Mouse (Mus musculus) gastrocnemius, postnatal 25 days (tissue): ENCODE measurements at regions not wholly inside any gene's neighbourhood (a gene's known extent, or its start where the extent isn't known, plus 50 kb on each side); places are given as distances from the start of the nearest gene placed in this dataset.
A peak's percentile ranks its signal among the peaks of the same experiment; 100 is the strongest.

Experiments used
- DNase-seq: peaks from one replicate; pipeline ENCODE4 v3.0.0; 2022

DNA sequence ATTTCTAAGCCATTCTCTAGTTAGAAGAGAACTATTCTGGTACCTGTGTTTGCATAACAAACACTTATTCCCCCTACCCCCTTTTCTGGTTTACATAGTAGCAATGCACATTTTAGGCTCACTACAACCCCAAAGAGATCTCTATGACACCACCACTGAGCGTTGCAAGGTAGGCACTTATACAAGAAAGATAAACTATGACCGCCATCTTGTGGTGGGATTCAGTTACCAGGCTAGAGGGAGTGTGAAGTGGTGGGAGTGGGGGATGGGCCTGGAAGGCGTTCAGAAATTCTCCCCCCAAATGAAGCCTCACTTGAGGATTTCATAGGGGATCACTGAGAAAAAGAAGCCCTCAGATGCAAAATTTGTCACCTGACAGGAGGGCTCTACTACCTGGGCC, 64.4 kb upstream of the Fst start:
- DNase-seq, result no peak

DNA sequence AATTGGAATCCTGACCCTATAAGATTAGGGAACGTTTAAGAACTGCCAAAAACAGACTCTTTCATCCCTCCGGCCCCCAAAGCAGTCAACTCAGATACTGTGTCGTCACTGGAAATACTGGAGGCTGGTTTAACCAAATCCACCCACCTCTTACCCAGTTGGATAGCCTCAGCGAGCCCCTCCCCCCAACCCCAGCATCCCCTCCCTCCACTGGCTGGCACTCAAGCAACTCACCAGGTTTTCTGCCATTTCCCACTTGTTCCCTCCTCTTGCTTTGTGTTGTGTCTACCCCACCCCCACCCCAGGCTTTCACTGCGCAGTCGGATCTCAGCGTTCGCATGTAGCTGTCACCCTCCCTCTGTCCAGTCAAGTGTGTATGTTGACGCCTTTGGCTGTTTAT, 68.1 kb upstream of the Fst start:
- DNase-seq, result no peak

DNA sequence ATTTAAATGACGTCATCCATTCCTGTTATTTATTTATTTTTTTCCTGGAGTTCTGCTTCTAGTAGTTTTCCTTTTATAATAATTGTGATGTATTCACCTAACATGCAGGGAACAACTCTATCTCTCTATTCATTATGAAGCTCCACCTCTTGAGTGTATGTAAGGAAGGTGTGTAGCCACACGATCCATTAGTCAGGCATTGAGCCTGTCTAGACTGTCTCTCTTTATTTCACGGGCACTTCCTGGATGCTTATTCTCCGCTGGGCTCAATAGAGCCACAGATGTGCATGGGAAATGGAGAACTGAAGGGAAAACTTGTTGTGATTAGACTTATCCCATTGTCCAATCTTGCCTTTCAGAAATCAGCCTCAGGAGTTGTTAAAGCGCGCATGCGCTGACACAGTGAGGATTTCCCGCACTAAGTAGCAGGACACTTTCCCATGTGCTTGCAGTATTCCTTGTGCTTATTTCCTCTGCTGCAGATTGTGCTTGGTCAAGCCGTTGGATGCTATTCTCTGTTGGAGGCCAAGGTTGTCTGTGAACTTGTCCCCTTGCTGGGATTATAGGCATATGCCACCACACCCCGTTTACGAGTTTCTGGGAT, 71.5 kb upstream of the Fst start:
- no peak for DNase-seq

DNA sequence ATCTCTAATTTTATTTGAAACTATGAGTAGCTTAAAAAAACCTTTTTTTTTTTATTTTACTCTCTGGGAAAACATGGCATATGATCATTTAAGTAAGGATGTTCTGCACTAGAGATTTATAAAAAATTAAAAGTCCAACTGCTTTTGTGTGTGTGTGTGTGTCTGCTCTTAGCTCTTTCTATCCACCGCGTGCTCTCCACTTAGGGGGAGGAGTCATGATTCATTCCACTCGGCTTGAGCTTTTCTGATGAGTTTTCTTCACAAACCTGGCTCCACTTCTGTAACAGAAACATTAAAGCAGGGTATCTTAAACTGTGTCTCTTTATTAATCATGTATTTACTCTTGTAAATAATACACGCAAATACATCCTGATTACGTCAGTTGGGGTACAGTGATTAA, 73.0 kb upstream of the Fst start:
- no peak for DNase-seq

DNA sequence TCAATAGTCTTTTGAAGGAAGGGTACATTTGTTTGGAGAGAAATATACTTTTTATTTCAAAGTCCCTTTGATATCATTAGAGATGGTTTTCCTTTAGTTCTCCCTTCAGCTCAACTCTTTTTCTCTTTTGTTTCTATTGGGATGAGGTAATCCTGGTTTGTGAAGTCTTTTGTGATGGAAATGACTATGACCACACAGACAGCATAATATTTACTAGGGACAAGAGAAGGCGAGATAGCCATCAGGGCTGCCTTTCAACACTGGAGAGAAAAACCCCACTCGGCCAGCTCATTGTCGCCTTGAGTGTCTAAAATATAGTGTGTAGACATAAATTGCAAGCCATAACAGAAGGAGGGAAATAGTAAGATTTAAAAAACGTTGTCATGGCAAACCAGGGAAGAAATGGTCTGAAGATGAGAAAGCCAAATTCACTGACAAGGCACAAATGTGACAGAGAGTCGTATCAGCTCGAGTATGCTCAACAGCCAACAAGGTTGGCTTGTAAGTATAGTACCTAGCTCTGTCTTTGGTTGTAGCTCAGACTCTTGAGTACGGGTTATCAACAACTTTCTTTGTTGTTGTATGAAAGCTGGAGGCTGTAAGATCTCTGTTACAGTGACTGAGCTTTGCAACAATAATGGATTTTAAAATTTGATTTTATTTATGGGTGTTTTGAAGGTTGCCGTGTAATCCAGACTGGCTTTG, 73.8 kb upstream of the Fst start:
- no peak for DNase-seq

DNA sequence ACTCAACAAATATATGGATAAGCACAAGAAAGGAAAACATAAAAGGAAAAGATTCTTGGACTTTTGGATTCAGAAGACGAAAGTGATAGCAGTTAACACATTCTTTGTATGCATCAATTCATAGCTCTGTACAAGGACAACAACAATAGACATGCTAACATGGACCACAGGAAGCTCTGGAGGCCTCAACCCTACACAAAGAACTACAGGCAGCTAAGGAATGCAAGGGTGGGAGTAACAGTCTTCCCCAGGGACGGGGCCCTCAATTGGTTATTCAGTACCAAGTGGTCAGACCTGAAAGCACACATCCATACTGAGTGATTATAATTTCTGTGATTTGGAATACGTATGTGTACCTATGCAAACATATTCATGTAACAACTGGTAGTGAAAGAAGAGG, 75.8 kb upstream of the Fst start:
- no peak for DNase-seq

DNA sequence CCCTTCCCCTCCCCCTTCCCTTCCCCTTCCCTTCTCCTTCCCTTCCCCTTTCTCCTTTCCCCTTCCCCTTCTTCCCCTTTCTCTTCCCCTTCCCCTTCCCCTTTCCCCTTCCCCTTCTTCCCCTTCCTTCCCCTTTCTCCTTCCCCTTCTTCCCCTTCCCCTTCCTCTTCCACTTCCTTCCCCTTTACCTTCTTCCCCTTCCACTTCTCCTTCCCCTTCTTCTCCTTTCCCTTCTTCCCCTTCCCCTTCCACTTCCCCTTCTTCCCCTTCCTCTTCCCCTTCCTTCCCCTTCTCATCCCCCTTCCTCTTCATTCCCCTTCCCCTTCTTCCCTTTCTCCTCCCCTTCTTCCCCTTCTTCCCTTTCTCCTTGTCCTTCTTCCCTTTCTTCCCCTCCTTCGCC, 77.0 kb upstream of the Fst start:
- DNase-seq, result no peak

DNA sequence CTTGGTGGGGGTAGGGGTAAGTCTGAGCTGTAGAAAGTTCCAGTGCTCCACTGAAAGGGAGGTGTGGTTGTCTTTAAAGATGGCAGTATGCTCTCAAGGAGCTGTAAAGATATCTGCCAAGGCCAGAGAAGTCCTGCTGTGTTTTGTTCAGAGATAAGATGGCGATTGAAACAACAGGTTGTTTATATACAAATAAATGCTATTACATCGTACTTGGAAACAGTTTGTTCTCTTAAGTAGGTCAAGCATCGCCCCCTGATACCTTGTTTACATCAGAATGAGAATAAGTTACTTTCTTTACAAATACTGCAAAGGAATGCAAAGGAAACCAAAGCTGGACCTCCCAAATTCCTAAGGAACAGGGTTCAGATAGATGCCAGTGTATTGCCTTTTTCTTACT, 113.0 kb upstream of the Fst start:
- no peak for DNase-seq

DNA sequence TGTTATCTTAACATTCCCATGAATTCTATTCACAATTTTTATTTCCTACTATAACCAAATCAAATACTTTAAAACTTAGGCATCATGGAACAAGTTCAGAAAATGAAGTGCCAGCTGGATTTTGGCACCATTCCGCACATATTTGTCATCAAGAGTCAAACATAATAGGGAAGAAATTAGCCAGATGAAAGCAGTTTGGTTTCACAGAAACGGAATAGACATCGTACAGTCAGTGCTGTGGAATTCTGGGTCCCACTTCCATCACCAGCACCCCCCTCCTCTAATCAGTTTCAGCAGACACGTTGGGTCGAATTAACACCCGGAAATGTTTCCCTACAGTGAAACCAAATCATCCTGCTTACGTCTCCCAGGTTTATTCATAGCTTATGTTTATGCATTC, 125.8 kb upstream of the Fst start:
- DNase-seq, result no peak

DNA sequence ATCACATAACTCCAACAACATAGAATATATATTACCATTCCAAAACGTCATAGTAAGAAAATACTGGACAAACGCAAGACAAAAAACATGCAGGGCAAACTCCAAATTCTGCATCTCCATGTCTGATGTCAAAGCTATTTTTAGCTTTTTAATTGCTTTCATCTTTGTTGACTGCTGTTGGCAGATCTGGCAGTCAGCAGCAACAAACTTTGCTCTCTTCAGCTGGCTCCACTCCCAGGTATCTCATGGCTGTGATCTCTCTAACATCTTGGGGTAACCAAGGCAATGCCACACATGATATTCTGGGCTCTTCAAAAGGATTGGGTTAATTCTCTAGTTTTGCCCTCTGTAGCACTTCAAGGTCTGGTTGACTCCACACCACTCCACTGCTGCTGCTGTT, 128.9 kb upstream of the Fst start:
- no peak for DNase-seq

DNA sequence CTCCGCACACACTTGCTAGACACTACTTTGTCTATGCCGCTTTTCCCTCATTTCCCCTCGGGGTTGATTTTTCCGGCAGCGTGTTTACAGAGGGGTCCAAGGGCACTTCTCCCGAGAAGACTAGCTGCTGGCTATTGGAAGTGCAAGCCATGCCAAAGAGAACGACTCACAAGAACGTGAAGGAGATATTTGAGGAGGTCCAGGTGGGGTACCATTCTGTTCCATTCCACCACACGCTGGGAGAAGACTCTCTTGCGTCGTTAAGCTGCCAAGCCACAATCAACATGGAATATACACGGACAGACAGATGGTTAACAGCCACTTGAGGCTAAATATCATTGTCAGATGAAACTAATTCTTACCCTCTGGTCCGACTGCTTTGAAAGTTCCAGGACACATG, 144.6 kb upstream of the Fst start:
- DNase-seq, result no peak

DNA sequence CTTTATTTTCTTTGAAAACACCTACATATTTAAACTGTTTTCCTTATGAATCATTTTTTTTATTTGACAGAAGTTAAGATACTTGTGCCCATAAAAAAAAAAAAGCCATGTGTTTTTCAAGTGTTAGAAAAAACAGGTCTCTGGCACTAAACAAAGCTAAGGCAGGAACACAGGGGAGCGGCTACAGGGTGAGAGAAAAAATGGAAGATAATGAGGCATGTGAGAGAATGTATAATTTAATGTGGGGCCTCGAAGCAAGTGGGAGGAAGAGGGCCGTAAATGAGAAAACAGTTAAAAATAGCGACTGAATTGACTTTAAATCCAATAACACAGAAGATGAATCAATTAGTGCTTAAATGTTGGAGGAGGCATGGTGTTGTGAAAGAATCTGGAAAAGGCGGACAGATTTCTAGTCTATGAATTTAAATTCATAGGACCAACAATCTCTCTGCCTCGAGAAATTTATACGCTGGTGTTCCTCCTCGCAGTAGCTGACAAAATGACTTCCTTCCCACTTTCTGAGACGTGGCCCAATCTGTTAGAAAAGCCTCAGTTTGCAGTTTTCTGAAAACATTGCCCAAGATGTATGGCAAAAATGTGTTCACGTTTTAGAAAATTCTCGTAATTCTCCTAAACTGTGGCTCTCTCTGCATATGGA, 145.4 kb upstream of the Fst start:
- DNase-seq, result no peak

DNA sequence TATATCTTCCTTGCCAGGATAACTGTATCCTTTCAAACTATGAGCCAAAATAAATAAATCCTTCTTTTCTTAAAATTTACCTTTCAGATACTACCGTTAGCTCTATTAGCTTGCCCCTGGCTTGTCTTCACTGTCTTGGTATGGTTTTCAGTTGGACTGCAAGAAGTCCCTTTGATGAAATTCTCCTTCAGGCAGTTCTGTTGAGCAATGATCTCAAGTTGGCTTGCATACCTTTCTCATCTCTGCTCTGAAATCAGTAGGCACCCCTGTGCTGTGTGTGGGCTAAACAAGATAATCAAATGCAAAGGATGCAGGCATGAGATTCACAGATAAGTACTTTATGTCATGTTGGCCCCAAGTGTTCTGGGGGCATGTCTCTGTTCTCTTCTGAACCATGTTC, 155.2 kb upstream of the Fst start:
- no peak for DNase-seq

DNA sequence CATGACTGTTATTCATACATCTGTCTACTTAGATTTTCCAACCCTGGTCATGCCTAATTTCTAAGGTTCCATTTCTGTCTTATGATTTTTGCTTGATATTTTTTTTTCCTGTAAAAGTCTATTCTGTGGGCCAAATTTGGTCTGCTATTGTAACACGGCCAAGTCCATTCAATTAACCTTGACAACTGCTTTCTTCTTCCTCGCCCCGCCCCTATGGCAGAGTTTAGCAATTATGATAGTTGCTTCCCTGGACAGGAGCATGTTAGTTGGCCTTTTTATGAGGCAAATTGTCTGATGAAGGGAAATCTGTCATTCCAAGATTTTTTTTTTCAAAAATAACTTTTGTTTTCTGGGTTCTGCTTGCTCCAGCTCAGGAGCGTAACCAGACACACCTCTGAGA, 160.7 kb upstream of the Fst start:
- DNase-seq, result no peak

DNA sequence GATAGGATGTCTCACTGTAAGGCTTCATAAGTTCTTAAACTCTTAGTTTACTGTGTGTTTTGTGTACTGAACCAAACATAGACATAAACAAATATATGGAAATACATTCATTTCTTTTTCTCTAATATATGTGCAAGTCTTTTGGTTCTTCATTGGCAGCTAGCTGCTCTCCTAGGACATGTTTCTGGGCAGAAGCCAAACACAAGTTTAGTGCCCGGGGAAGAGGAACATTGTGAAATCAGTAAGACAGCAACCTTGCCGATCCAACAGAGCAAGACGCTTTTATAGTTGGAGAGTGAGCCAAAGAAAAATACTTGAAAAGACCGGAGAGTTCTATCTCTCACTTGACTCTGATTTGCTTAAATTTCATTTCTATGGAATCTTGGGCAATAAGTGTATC, 178.0 kb upstream of the Fst start:
- DNase-seq, result peak; percentile 50

DNA sequence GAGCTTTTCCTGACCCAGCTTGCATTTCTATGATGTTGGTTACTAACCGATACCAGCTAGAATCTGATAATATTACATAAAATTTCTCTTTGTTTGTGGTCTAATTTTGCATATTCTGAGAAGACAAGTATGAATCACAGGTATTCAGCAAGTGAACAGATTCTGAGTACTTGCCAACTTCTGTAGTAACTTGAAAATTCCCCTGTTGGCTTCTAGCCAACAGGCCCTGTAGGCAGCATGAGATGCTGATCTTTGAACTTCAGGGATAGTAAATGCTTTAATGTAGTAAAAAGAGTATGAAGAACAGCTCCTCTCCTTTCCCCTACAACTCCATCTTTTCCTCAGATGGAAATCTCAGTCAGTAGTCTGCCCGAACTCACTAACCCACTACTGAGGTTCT, 178.5 kb upstream of the Mocs2 start:
- DNase-seq, result no peak

DNA sequence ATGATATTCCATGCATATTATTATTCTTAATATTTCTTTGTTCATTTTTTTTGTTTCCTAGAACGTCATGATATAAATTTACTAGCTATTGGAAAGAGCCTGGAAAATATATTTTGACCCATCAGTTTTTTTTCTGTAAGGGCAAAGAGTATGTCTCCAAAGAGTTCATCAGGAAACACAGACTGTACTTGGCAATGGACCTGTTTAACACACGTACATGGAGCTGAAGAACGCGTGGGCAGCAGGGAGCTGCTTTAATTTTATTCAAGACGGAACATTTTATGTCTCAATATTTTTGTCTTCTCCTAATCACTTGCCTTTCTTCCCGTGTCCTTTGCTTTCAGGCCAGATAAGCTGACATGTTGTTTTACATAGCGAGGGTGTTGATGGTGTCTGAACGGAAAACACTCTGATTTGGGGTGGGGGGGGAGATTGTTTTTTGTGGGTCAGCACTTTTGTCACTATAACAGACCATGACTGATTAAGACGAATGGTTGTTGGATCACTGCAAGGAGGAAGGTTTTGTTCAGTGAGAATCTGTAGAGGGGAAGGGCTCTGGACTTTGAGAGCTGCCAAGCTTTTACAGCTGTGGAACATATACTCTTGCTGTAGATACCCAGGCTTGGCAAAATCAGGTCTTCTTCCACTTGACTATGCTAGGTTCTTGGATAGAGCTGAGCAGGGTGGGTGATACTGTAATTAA, 176.2 kb upstream of the Mocs2 start:
- no peak for DNase-seq

DNA sequence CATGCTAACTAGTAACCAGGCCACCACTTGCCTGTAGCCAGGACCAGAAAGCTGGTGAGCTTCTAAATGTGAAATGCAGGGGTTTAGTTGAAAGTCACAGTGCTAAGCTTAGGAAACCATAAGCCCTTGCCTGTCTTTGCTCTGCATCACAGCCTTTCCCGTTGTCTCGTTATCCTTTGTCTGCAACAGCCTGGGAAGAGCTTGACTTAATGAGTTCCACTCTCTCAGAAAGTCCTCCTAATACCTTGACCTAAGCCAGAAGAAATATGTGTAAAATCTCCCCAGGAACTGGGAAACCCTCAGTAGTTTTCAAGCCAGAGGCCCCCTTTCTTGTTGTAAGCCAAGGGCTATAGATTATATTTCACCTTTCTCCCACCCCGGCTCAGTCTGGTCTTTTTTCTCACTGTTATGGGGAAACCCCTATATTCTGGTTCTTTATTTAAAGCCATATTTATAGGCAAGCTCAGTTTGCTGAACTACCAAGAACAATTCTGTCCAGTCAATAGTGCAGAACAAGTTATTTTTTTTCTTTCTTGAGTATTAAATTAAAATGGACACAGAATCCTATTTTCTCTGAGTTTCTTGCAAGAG, 175.0 kb upstream of the Mocs2 start:
- DNase-seq, result no peak

DNA sequence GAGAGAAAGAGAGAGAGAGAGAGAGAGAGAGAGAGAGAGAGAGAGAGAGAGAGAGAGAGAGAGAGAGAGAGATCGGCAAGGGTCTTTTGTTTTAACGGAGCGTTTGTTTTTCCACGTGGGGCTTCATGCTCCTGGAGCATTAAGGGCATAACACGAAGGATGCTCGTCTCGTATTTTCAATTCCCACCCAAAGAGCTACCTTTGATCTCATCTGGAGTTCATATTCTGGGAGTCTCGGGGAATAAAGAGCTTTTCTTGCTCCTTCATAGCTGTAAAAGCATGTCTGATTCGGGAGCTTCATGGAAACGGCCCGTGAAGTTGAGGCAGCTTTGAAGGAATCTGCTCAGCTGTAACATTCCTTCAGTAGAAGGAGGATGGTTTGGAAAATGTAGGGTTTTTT, 174.5 kb upstream of the Mocs2 start:
- DNase-seq, result no peak

DNA sequence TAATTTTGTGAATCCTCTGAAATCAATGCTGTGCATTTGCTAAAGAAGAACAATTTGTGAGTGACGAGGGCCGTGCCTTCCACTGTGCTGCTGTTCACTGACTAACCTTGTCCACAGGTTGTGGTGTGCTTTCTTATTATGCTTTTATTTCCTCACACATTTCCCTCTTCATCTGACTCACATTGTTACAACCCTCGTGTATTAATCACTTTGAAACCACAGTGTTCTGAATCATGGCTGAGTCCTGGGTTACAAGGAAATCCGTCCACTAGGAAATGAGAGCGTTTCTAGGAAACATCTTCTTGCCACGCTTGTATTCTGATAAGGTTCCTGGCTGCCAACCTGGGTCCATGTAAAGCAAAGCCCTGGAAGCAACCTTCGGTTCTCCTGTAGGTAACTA, 163.8 kb upstream of the Mocs2 start:
- no peak for DNase-seq

DNA sequence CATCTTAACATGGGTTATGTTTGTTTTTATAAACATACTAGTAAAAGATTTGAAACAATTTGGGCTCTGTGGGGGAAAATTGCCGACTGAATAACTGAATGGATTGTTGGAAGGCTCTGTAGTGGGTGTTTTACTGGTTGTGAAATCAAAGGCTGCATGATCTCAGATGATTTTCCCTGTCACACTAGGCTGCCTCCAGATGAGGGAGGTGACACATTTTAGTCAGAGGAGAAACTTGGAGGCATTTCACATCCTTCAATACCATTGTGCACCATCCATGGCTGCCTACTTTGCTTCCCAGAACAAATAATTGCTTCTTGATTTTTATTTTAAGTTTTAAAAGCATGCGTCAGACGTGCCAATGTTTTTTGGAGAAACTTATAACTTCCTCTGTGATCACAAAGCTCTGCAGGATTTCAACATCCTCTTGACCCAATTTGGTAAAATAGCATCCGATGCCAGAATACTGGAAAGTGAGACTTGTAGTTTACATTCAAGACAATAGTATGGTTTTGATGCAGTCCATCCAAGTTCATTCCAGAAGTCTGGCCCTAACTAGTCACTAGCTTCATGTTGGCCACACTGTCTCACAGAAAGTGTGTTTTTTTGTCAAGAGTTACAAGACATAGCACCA, 163.0 kb upstream of the Mocs2 start:
- DNase-seq, result peak; percentile 9

DNA sequence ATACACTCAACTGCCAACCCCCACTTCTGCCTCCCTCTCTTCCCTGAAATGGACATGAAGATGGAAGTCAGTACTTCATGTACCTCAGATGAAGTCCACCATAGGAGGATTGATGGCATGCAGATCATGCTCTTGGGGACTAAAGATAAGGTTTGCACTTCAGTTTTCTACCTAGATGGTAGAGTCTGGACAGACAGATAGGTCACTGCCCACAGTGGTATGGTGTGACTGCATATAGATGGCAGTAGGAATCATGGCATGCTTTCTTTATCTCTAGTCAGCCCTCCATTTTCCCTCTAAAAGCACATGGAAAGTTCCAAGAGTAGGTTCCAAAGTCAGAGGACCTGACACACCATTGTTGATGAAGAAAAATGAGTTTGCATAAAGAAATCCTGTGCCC, 145.6 kb upstream of the Mocs2 start:
- no peak for DNase-seq
